Mouse (Mus musculus) stomach, embryonic 14.5 days (tissue): ENCODE measurements around the gene Slc22a4. TPM values are rescaled to one million over a fixed set of nuclear protein-coding genes. Genes with fewer than 3 reads are reported as not detected.

Experiments used
- ATAC-seq: fragments of 200-750 bp; cut with Nextera tagmentation; 2 replicates; pipeline ENCODE4 v1.8.0; 2017; ENCODE audit warnings: low read depth, moderate TSS enrichment; ENCODE audit not compliant: insufficient number of reproducible peaks, insufficient read depth, low FRiP score
- H3K27ac ChIP-seq: fragments of 300-500 bp; sonication (generic); 2 replicates; pipeline ENCODE4 v1.5.1; 2014; ENCODE audit warnings: mild to moderate bottlenecking, low read length, moderate library complexity, mixed read lengths
- H3K27me3 ChIP-seq: fragments of 300-500 bp; sonication (generic); 2 replicates; pipeline ENCODE4 v1.6.1; 2014; ENCODE audit warnings: low read length, control low read depth, mixed read lengths; ENCODE audit not compliant: control insufficient read depth, insufficient read depth
- H3K36me3 ChIP-seq: fragments of 300-500 bp; sonication (generic); 2 replicates; pipeline ENCODE4 v1.6.1; 2014; ENCODE audit warnings: mild to moderate bottlenecking, control low read depth, low read length, moderate library complexity, mixed read lengths; ENCODE audit not compliant: control insufficient read depth, insufficient read depth
- H3K4me1 ChIP-seq: fragments of 300-500 bp; sonication (generic); 2 replicates; pipeline ENCODE4 v1.6.1; 2014; ENCODE audit warnings: low read length, control low read depth, mixed read lengths; ENCODE audit not compliant: control insufficient read depth, insufficient read depth
- H3K4me2 ChIP-seq: fragments of 300-500 bp; sonication (generic); replicated peaks from 2 replicates; pipeline ENCODE4 v1.6.1; 2014; ENCODE audit warnings: low read depth, low read length, control low read depth
- H3K4me3 ChIP-seq: fragments of 300-500 bp; sonication (generic); 2 replicates; pipeline ENCODE4 v1.5.1; 2014; ENCODE audit warnings: low read depth, low read length, control low read depth
- H3K9ac ChIP-seq: fragments of 300-500 bp; sonication (generic); replicated peaks from 2 replicates; pipeline ENCODE4 v1.6.1; 2014; ENCODE audit warnings: low read depth, mild to moderate bottlenecking, control low read depth, low read length, moderate library complexity, mixed read lengths
- H3K9me3 ChIP-seq: fragments of 300-500 bp; sonication (generic); 2 replicates; pipeline ENCODE4 v1.6.1; 2016; ENCODE audit warnings: low read depth, low read length, control low read depth; ENCODE audit not compliant: control insufficient read depth
- WGBS: fragments of 180-500 bp; shearing (Covaris S2); extraction: QIAGEN DNeasy Blood & Tissue Kit; methylation state at CpG from one replicate; pipeline ENCODE4 v1.1.7; 2014; 5-methylcytosine and 5-hydroxymethylcytosine counted together
- polyA plus RNA-seq: library from polyadenylated mRNA; unstranded; fragments of >200 nt; fragmentation: Nextera tagmentation; extraction: Ambion mirVana; gene quantifications from 2 replicates; pipeline ENCODE4 v1.2.1, GENCODE M21; 2014

Gene Slc22a4
- polyA plus RNA-seq, 1 experiment from 2014 or later: 0.80 TPM

DNA sequence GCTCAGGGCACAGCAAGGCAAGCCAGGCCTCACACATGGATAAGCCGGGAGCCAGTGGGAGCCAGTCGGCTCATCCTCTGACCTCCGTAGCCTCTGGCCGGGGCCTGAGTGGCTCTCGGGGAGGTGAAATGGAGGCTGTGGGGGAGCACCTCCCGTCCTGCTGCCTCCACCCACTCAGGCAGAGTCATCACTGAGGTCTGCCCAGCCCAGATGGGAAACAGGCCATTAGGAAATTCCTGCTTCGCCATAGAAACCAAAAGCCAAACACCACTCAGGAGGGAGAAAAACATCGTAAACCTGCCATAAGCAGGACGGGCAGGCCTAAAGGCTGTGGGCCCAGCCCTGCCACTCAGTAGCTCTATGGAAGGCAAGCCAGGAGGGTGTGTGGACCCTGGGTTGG, 32.4 kb upstream of the Slc22a4 start:
- Histone ChIP-seq H3K36me3 (peaks cover 4% of the 10 kb centered on the region; the same call in 1 of the 2 replicates), H3K27me3 (no peaks in the 10 kb centered on the region), H3K4me1 (peaks cover 38% of the 10 kb centered on the region), H3K27ac (no peak overlapping the region; the same call in 1 of the 2 replicates), H3K9me3 (no peaks in the 10 kb centered on the region), H3K4me2 (no peak overlapping the region), H3K9ac (no peak overlapping the region), H3K4me3 (no peak overlapping the region)
- 21% methylated on average over 9 of the region's 9 CpGs for WGBS
- no peak for ATAC-seq

DNA sequence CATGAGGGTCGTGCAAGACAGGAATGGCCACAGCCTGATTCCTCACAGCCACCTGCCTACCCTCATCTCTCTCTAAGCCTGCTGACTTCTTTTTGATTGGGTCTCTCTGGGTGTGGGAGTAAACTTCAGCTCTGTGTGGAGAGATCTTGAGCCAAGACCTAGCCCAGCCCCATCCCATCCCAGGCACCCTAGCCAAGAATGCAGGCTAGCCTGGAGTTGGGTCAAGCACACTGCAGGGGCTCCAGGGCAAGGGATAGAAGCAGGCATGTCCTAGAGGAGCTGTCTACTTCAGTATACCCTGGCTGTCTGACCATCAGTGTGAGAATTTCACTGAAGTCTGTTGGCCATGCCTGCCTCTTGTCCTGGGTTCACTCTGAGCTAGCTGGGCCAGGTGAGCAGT, 31.6 kb upstream of the Slc22a4 start:
- Histone ChIP-seq H3K27me3 (no peaks in the 10 kb centered on the region), H3K4me2 (no peak overlapping the region), H3K9me3 (no peaks in the 10 kb centered on the region), H3K9ac (no peak overlapping the region), H3K27ac (no peak overlapping the region), H3K36me3 (peaks cover 4% of the 10 kb centered on the region; the same call in 1 of the 2 replicates), H3K4me1 (peaks cover 38% of the 10 kb centered on the region), H3K4me3 (no peak overlapping the region)
- 29% methylated on average over 1 of the region's 1 CpGs for WGBS
- ATAC-seq: no peak

DNA sequence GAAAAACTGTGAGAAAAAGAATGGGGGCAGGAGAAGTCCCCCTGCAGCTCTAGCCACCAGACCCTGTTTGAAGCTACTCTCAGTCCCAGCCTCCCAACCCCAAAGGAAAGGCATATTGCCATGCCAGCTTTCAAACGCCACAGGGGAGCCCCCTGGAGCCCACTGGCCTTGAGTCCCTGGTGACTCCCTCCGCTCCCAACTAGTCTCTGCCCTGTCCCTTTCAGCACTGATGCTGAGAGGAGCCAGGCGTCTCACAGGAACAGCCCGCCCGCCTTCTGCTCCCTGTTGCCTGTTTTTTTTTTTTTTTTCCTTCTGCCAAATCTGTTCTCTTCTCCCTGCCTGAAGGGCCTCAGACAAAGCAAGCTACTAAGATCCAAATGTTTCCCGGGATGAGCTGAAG, 30.8 kb upstream of the Slc22a4 start:
- Histone ChIP-seq H3K27ac (no peak overlapping the region), H3K9ac (no peak overlapping the region), H3K4me2 (no peak overlapping the region), H3K9me3 (no peaks in the 10 kb centered on the region), H3K36me3 (peaks cover 4% of the 10 kb centered on the region; the same call in 1 of the 2 replicates), H3K4me1 (peaks cover 38% of the 10 kb centered on the region), H3K27me3 (no peaks in the 10 kb centered on the region), H3K4me3 (no peak overlapping the region)
- WGBS: 43% methylated on average over 6 of the region's 6 CpGs
- no peak for ATAC-seq

DNA sequence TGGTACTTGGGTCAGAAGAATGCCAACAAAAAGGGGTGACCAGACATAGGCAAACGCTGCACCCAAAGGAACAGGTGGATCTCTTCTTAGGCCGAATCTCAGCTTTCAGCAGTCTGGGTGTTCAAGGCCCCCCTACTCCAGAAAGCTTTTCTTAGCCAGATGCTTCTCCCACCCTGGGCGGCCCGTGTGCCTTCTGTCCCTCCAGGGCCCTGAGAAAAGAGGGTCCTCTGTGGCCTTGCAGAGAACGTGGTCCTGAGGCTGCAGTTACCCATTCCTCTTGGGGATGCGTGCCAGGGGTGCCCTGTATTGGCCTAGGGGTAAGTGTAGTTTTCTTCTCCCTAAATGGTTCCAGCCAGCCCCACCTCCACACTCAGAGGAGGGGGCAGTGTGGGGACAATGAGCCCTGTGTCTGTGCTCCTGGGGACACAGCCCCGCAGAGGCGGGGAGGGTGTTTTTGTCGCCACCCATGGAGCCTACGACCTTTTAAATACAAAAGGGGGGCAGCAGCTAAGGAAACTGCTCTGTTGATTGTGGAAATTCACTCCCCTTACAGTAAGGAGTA, 30.2 kb upstream of the Slc22a4 start:
- Histone ChIP-seq H3K36me3 (peaks cover 4% of the 10 kb centered on the region; the same call in 1 of the 2 replicates), H3K4me1 (peaks cover 37% of the 10 kb centered on the region)
- 54% methylated on average over 10 of the region's 10 CpGs for WGBS

DNA sequence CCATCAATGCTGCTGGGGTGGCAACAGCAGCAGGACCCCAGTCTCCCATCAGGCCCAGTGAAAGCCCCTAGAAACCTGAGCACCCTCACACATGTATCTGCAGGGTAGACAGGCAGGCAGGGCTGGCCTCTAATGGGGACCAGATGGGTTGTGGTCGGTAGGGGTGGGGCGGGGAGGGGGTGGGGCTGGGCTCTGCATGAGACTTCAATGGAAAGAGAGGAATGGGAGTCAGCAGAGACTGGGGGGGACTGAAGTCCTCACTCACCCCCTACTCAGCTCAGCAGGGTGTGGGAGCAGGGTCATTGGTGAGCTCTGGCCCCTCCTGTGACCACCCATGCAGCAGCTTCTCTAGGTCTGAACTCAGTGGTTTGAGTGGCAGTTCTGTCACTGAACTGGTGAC, 29.5 kb upstream of the Slc22a4 start:
- peaks cover 30% of the 10 kb centered on the region for H3K4me1 ChIP-seq
- no peaks in the 10 kb centered on the region for H3K9me3 ChIP-seq
- H3K27ac ChIP-seq: no peak overlapping the region
- ATAC-seq: no peak
- H3K4me2 ChIP-seq: no peak overlapping the region
- H3K9ac ChIP-seq: no peak overlapping the region
- 22% methylated on average over 2 of the region's 2 CpGs for WGBS
- no peak overlapping the region for H3K4me3 ChIP-seq
- peaks cover 4% of the 10 kb centered on the region; the same call in 1 of the 2 replicates for H3K36me3 ChIP-seq
- H3K27me3 ChIP-seq: no peaks in the 10 kb centered on the region

More for the DNA sequence above, 30.2 kb upstream of the Slc22a4 start:
- Histone ChIP-seq H3K9me3 (no peaks in the 10 kb centered on the region), H3K9ac (no peak overlapping the region), H3K27me3 (no peaks in the 10 kb centered on the region), H3K4me3 (no peak overlapping the region), H3K27ac (no peak overlapping the region), H3K4me2 (no peak overlapping the region)
- ATAC-seq: no peak

DNA sequence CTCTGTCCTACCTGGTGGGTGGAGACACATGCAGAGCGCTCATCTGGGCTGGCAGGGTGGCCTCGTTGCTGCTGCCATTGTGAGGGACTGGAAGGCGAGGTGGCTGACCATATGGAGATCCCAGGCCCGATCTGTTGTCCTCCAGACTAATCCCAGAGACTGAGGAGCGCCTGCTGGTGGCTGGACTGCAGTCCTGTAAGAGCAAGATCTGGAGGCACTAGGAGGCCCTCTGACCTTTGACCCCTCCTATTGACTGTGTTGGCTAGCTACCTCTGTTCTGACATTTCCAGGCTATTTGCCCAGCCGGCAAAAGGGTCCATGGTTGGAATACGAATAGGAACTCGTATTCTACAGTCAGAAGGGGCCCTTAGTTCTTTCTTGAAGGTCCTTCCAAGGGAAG, 28.2 kb upstream of the Slc22a4 start:
- Histone ChIP-seq H3K4me2 (no peak overlapping the region), H3K27ac (no peak overlapping the region), H3K4me1 (peaks cover 25% of the 10 kb centered on the region), H3K9me3 (no peaks in the 10 kb centered on the region), H3K4me3 (no peak overlapping the region), H3K36me3 (peaks cover 4% of the 10 kb centered on the region; the same call in 1 of the 2 replicates), H3K9ac (no peak overlapping the region), H3K27me3 (no peaks in the 10 kb centered on the region)
- WGBS: 51% methylated on average over 8 of the region's 8 CpGs
- ATAC-seq: no peak

DNA sequence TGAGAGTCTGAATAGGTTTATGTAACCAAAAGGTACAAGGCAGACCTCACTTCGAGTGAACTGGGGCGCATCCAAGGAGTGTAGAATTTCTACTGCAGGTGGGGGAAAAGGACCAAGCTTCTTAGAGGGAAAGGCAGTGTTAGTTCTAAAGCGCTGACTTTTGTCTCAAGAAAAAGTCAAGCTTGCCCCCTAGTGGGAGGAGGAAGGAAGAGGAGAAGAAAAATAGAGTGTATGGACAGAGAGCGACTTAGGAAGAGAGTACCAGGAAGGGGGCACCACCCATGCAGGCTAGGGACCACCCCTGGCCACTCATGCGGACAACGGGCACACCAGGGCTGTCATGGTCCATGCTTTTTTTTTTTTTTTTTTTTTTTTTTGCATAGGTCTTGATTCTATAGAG, 26.4 kb upstream of the Slc22a4 start:
- no peak for ATAC-seq
- H3K4me1 ChIP-seq: peaks cover 14% of the 10 kb centered on the region
- peaks cover 4% of the 10 kb centered on the region; the same call in 1 of the 2 replicates for H3K36me3 ChIP-seq
- H3K9ac ChIP-seq: no peak overlapping the region
- no peaks in the 10 kb centered on the region for H3K27me3 ChIP-seq
- no peak overlapping the region for H3K4me3 ChIP-seq
- WGBS: 37% methylated on average over 6 of the region's 6 CpGs
- no peak overlapping the region for H3K4me2 ChIP-seq
- H3K9me3 ChIP-seq: no peaks in the 10 kb centered on the region
- H3K27ac ChIP-seq: no peak overlapping the region

DNA sequence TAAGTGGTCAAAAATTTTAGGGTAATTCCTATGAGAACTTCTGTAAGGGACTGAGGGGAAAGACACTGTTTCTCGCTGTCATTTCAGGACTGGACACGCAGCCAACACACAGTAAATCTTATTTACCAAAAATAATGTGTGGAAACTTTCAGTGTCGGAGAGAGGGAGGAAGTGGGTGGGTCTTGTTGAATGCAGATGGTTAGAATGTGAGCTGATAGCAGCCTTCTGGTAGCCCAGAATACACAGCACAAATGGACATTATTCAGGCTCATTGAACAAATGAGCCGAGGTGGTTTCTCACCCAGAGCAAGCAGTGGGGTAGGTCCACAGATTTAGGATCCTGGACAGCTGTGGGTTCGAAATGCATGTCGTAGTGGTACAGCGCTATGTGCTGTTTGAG, 25.2 kb upstream of the Slc22a4 start:
- no peak for ATAC-seq

DNA sequence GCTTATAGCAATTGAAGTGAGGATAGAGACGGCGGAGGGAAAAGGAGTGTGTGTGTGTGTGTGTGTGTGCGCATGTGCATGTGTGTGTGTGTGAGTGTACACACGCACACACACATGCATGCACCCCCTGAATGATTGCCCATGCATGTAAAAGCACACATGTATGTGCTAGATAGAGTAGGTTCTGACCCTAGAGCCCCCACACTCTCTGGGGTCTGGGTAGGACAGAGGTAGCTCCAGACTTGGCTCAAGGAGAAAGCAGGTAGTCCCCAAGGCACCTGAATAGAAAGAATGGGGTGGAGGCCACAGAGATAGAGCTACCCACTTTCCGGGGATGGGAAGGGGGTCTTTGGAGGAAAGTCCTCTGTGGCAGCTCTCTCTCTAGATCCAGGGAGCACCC, 24.2 kb upstream of the Slc22a4 start:
- 93% methylated on average over 5 of the region's 5 CpGs for WGBS
- ATAC-seq: no peak
- Histone ChIP-seq H3K4me1 (peaks cover under 1% of the 10 kb centered on the region; the same call in 1 of the 2 replicates), H3K27ac (no peak overlapping the region), H3K9ac (no peak overlapping the region), H3K4me2 (no peak overlapping the region), H3K9me3 (no peaks in the 10 kb centered on the region), H3K4me3 (no peak overlapping the region), H3K27me3 (no peaks in the 10 kb centered on the region), H3K36me3 (0 out of 2 replicates have a peak, but pooled peaks cover 4% of the 10 kb centered on the region)

More for the DNA sequence above, 25.2 kb upstream of the Slc22a4 start:
- peaks cover 4% of the 10 kb centered on the region; the same call in 1 of the 2 replicates for H3K4me1 ChIP-seq
- H3K4me3 ChIP-seq: no peak overlapping the region
- H3K27me3 ChIP-seq: no peaks in the 10 kb centered on the region
- H3K27ac ChIP-seq: no peak overlapping the region
- H3K36me3 ChIP-seq: 0 out of 2 replicates have a peak, but pooled peaks cover 4% of the 10 kb centered on the region
- no peak overlapping the region for H3K4me2 ChIP-seq
- 84% methylated on average over 7 of the region's 7 CpGs for WGBS
- no peak overlapping the region for H3K9ac ChIP-seq
- H3K9me3 ChIP-seq: no peaks in the 10 kb centered on the region
